Mouse (Mus musculus): ENCODE measurements around the gene G6pdx. TPM values are rescaled to one million over a fixed set of nuclear protein-coding genes. Genes with fewer than 3 reads are reported as not detected.

Gene G6pdx
- polyA plus RNA-seq, 1 experiment from 2014 or later = 54.2 TPM

DNA sequence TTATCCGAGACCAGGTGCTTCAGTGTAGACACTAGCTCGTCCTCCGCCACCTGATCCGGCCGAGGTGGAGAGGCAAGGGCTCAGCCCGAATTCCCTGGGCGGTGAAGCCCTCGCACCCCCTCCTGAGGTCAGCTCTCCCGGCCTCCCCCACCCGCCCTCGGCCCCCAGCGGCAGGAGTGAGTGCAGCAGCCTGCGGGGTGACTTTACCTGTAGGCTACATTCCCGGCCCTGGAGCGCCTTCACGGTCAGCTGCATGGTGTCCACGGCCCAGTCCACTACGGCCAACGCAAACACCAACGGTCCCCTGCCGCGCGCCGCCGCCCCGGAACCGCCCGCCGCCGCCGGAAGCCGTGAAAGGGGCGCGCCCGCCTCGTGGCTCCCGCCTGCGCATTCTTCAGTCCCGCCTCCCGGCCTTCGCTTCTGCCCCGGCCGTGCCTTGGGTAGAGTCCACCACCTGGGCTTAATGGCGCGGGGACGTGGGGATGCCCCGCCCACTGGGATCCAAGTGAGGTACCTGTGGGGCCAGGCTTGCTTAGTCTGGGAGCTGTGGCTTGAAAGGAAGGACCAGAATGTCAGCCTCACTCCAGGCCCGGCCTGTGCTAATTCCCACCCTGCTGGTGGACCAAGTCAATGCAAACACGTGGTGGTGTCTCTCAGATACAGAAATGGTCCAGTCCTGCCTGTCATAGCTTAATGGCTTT is 60.6 kb downstream of the G6pdx start:
- peak; percentile 68 for ATAC-seq (replicated peaks; ENCODE audit: insufficient number of reproducible peaks, low FRiP score, low TSS enrichment, low read depth)
- 12% methylated on average over 43 of the region's 49 CpGs for WGBS
- H3K27ac ChIP-seq (replicated peaks; ENCODE audit: low read depth, low read length) = 0 out of 2 replicates have a peak overlapping the region, but pooled peaks have one; percentile 20

GRCm38 (mm10) chrX:74367512-74367911 is 61.5 kb downstream of the G6pdx start:
- Histone ChIP-seq H3K4me1 (ENCODE audit: control insufficient read depth, insufficient read depth, low read length) (no peaks in the 10 kb centered on the region), H3K27ac (replicated peaks; ENCODE audit: low read depth, low read length) (no peak overlapping the region), H3K27me3 (ENCODE audit: control insufficient read depth, insufficient read depth, low read length) (no peaks in the 10 kb centered on the region), H3K9me3 (replicated peaks; ENCODE audit: control insufficient read depth, low read length) (no peaks in the 10 kb centered on the region), H3K4me2 (ENCODE audit: low read depth, low read length) (peak overlapping the region; percentile 54), H3K36me3 (replicated peaks; ENCODE audit: control insufficient read depth, insufficient read depth, low read depth, low read length) (no peaks in the 10 kb centered on the region), H3K9ac (replicated peaks; ENCODE audit: low read length) (peak overlapping the region; percentile 76), H3K4me3 (ENCODE audit: low read depth, low read length) (peak overlapping the region; percentile 52)
- DNase-seq (ENCODE audit: low spot score) (no peak), ATAC-seq (replicated peaks; ENCODE audit: insufficient number of reproducible peaks, low FRiP score, low TSS enrichment, low read depth) (no peak)
- WGBS = 67% methylated on average over 10 of the region's 10 CpGs

More for the DNA sequence above, 60.6 kb downstream of the G6pdx start:
- peak overlapping the region; percentile 52 for H3K4me3 ChIP-seq (ENCODE audit: low read depth, low read length)
- H3K9me3 ChIP-seq (replicated peaks; ENCODE audit: control insufficient read depth, low read length) = no peaks in the 10 kb centered on the region
- peak; percentile 67 for DNase-seq (ENCODE audit: low spot score)
- peak overlapping the region; percentile 76 for H3K9ac ChIP-seq (replicated peaks; ENCODE audit: low read length)
- H3K4me1 ChIP-seq (ENCODE audit: control insufficient read depth, insufficient read depth, low read length) = no peaks in the 10 kb centered on the region
- H3K27me3 ChIP-seq (ENCODE audit: control insufficient read depth, insufficient read depth, low read length) = no peaks in the 10 kb centered on the region
- H3K4me2 ChIP-seq (ENCODE audit: low read depth, low read length) = peak overlapping the region; percentile 54
- no peaks in the 10 kb centered on the region for H3K36me3 ChIP-seq (replicated peaks; ENCODE audit: control insufficient read depth, insufficient read depth, low read depth, low read length)

Other genes starting within 250 kb of the G6pdx start
- gene Flna, start 179.4 kb downstream of the G6pdx start, polyA plus RNA-seq (2014; fragmentation: Nextera tagmentation; extraction: Ambion mirVana) = 267 and 289 TPM in 2 replicates
- 29.3 and 31.8 TPM in 2 replicates for gene Emd, start 174.5 kb downstream of the G6pdx start, polyA plus RNA-seq (2014; fragmentation: Nextera tagmentation; extraction: Ambion mirVana)
- gene Rpl10, start 158.4 kb downstream of the G6pdx start, polyA plus RNA-seq (2014; fragmentation: Nextera tagmentation; extraction: Ambion mirVana) = 846 and 890 TPM in 2 replicates
- 62.0 and 65.2 TPM in 2 replicates for gene Taz, start 147.3 kb downstream of the G6pdx start, polyA plus RNA-seq (2014; fragmentation: Nextera tagmentation; extraction: Ambion mirVana)
- 4.2 and 5.2 TPM in 2 replicates for gene Dnase1l1, start 146.9 kb downstream of the G6pdx start, polyA plus RNA-seq (2014; fragmentation: Nextera tagmentation; extraction: Ambion mirVana)
- 93.0 and 107 TPM in 2 replicates for gene Atp6ap1, start 132.1 kb downstream of the G6pdx start, polyA plus RNA-seq (2014; fragmentation: Nextera tagmentation; extraction: Ambion mirVana)
- gene Gdi1, start 124.2 kb downstream of the G6pdx start, polyA plus RNA-seq (2014; fragmentation: Nextera tagmentation; extraction: Ambion mirVana) = 231 and 262 TPM in 2 replicates
- gene Fam50a, start 116.2 kb downstream of the G6pdx start, polyA plus RNA-seq (2014; fragmentation: Nextera tagmentation; extraction: Ambion mirVana) = 56.4 and 56.6 TPM in 2 replicates
- gene Plxna3, start 100.1 kb downstream of the G6pdx start, polyA plus RNA-seq (2014; fragmentation: Nextera tagmentation; extraction: Ambion mirVana) = 11.2 and 11.3 TPM in 2 replicates
- 128 and 130 TPM in 2 replicates for gene Lage3, start 75.6 kb downstream of the G6pdx start, polyA plus RNA-seq (2014; fragmentation: Nextera tagmentation; extraction: Ambion mirVana)
- 63.2 and 65.7 TPM in 2 replicates for gene Ubl4a, start 56.0 kb downstream of the G6pdx start, polyA plus RNA-seq (2014; fragmentation: Nextera tagmentation; extraction: Ambion mirVana)
- 11.4 and 13.6 TPM in 2 replicates for gene Slc10a3, start 55.8 kb downstream of the G6pdx start, polyA plus RNA-seq (2014; fragmentation: Nextera tagmentation; extraction: Ambion mirVana)
- gene Fam3a, start 35.9 kb downstream of the G6pdx start, polyA plus RNA-seq (2014; fragmentation: Nextera tagmentation; extraction: Ambion mirVana) = 26.7 and 27.6 TPM in 2 replicates
- 22.0 and 22.2 TPM in 2 replicates for gene Ikbkg, start 35.9 kb downstream of the G6pdx start, polyA plus RNA-seq (2014; fragmentation: Nextera tagmentation; extraction: Ambion mirVana)
- not detected in 2 replicates for gene Gm6880, start 52.2 kb upstream of the G6pdx start, polyA plus RNA-seq (2014; fragmentation: Nextera tagmentation; extraction: Ambion mirVana)
- gene Olfr1326-ps1, start 145.7 kb upstream of the G6pdx start, polyA plus RNA-seq (2014; fragmentation: Nextera tagmentation; extraction: Ambion mirVana) = not detected in 2 replicates
- gene Olfr1325, start 163.5 kb upstream of the G6pdx start, polyA plus RNA-seq (2014; fragmentation: Nextera tagmentation; extraction: Ambion mirVana) = not detected in 2 replicates
- gene Gm5640, start 216.4 kb upstream of the G6pdx start, polyA plus RNA-seq (2014; fragmentation: Nextera tagmentation; extraction: Ambion mirVana) = not detected in 2 replicates